Mouse (Mus musculus) urinary bladder, postnatal 36 days (tissue): ENCODE measurements around the gene Spin1.

Source experiments
- DNase-seq, 2 experiments: peaks; one replicate each; pipeline ENCODE4 v3.0.0; 2022; ENCODE audit warnings: low spot score in 2 of 2, mixed read lengths in 1 of 2

The Spin1 gene

DNA sequence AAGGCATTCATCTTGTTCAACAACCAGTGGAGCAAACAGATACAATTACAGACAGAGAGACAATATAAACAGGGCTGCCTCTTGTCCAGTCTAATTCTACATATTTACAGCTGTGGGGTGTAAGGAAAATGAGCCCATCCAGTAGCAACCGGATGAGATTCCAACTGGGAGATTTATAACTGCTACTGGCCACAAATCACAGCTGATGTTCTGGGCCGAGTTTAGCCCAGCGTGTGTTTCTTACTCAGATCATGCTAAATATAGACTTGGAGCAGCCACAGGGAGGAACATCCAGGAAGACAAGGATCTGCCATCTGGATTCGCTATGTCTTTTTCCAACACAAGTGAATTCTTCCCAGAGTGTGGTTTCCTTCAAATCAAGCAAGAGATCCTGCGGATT, 97.5 kb downstream of the Spin1 start:
- no peak for DNase-seq
